ENCODE assay signal across 11 mouse cellular contexts in genomic region chr7:57700370-57700769, GRCm38 (mm10).
DNase-seq lines count a peak whose midpoint lies in the region; ATAC-seq lines count a peak whose summit lies in the region.
"Had no signal": no experiment of that assay in that cellular context is flagged by ENCODE, and none has a peak within 500 bp of the region (broad histone marks: within the 10 kb centered on the region; RNA-seq: fewer than 3 reads in every experiment).

No protein-coding gene starts in this region.

- ATAC-seq in heart, embryonic 13.5 days (ENCODE audit: extremely low read depth, insufficient number of reproducible peaks, low FRiP score, low TSS enrichment) = peak; percentile 45; the same call in 1 of the 2 replicates
- no peak for ATAC-seq in liver, embryonic 12.5 days
- no peak for ATAC-seq in monocyte, adult 5-6 weeks (replicated peaks; ENCODE audit: insufficient number of reproducible peaks, low FRiP score, low TSS enrichment, poor library complexity, severe bottlenecking)

- H3K27ac ChIP-seq in heart, embryonic 13.5 days (replicated peaks) = peak overlapping the region; percentile 90
- H3K27ac ChIP-seq in liver, embryonic 12.5 days = no peak overlapping the region
- H3K27ac ChIP-seq: kidney, embryonic 15.5 days; macrophage had no signal

- no peaks in the 10 kb centered on the region for H3K27me3 ChIP-seq in heart, embryonic 13.5 days (replicated peaks)
- H3K27me3 ChIP-seq in liver, embryonic 12.5 days (replicated peaks) = no peaks in the 10 kb centered on the region
- H3K27me3 ChIP-seq: kidney, embryonic 15.5 days had no signal

- no peak overlapping the region for H3K9ac ChIP-seq in heart, embryonic 13.5 days
- H3K9ac ChIP-seq in liver, embryonic 12.5 days = no peak overlapping the region
- H3K9ac ChIP-seq: kidney, embryonic 15.5 days had no signal

- peak; percentile 64 for DNase-seq in left cerebral cortex, adult 11 months (ENCODE audit: low spot score)
- DNase-seq in left cerebral cortex, postnatal 4 days = no peak
- peak; percentile 70 for DNase-seq in NIH3T3 (ENCODE audit: low read depth)
- peak; percentile 64 for DNase-seq in adrenal gland, postnatal 14 days
- DNase-seq in cerebellum, adult 11-12 months = no peak

- H3K36me3 ChIP-seq in heart, embryonic 13.5 days = no peaks in the 10 kb centered on the region
- no peaks in the 10 kb centered on the region for H3K36me3 ChIP-seq in liver, embryonic 12.5 days
- H3K36me3 ChIP-seq: G1E; kidney, embryonic 15.5 days had no signal

- WGBS in heart, embryonic 13.5 days = 49% methylated on average over 7 of the region's 7 CpGs
- WGBS in liver, embryonic 12.5 days (ENCODE audit: insufficient replicate concordance) = 76% methylated on average over 7 of the region's 7 CpGs

- peak overlapping the region; percentile 16; the same call in 1 of the 2 replicates for H3K4me2 ChIP-seq in heart, embryonic 13.5 days
- no peak overlapping the region for H3K4me2 ChIP-seq in liver, embryonic 12.5 days
- H3K4me2 ChIP-seq: kidney, embryonic 15.5 days had no signal

- intact Hi-C loops in left cerebral cortex, postnatal 4 days (cut with DNase I) = no loop called here

- no peaks in the 10 kb centered on the region for H3K9me3 ChIP-seq in heart, embryonic 13.5 days
- no peaks in the 10 kb centered on the region for H3K9me3 ChIP-seq in liver, embryonic 12.5 days (replicated peaks)
- H3K9me3 ChIP-seq: kidney, embryonic 15.5 days had no signal

- peaks cover 25% of the 10 kb centered on the region for H3K4me1 ChIP-seq in heart, embryonic 13.5 days
- H3K4me1 ChIP-seq in liver, embryonic 12.5 days = no peaks in the 10 kb centered on the region
- H3K4me1 ChIP-seq: kidney, embryonic 15.5 days had no signal

- H3K4me3 ChIP-seq in heart, embryonic 13.5 days = no peak overlapping the region
- H3K4me3 ChIP-seq in liver, embryonic 12.5 days = no peak overlapping the region
- H3K4me3 ChIP-seq: kidney, embryonic 15.5 days had no signal

Comparison
In these comparisons a context has a peak if more than half of its experiments do, and no peak if none do; other contexts are left out.
1. DNase-seq: peak in left cerebral cortex, adult 11 months (single experiment), NIH3T3 (single experiment) and adrenal gland, postnatal 14 days (single experiment); none in left cerebral cortex, postnatal 4 days (single experiment) and cerebellum, adult 11-12 months (single experiment).